Mouse (Mus musculus) neural tube, embryonic 11.5 days (tissue): ENCODE data around the gene H2-Eb2. TPM values are rescaled to one million over a fixed set of nuclear protein-coding genes. Genes with fewer than 3 reads are reported as not detected.

ENCODE experiments used
- ATAC-seq: fragments of 200-750 bp; cut with Nextera tagmentation; 2 replicates; pipeline ENCODE4 v1.8.0; 2017; ENCODE audit warnings: moderate number of reproducible peaks, mild to moderate bottlenecking, moderate TSS enrichment, moderate library complexity; ENCODE audit not compliant: insufficient read depth, low FRiP score, low TSS enrichment
- DNase-seq: peaks from one replicate; pipeline ENCODE4 v3.0.0-alpha.2; 2015; ENCODE audit warnings: low spot score
- H3K27ac ChIP-seq: fragments of 300-500 bp; sonication (generic); 2 replicates; pipeline ENCODE4 v1.5.1; 2014; ENCODE audit warnings: low read depth, mild to moderate bottlenecking, low read length
- H3K27me3 ChIP-seq: fragments of 300-500 bp; sonication (generic); 2 replicates; pipeline ENCODE4 v1.6.1; 2014; ENCODE audit warnings: mild to moderate bottlenecking, low read length, mixed read lengths; ENCODE audit not compliant: control insufficient read depth, insufficient read depth
- H3K36me3 ChIP-seq: fragments of 300-500 bp; sonication (generic); 2 replicates; pipeline ENCODE4 v1.6.1; 2014; ENCODE audit warnings: mild to moderate bottlenecking, low read length, moderate library complexity, mixed read lengths; ENCODE audit not compliant: control insufficient read depth, insufficient read depth
- H3K4me1 ChIP-seq: fragments of 300-500 bp; sonication (generic); 2 replicates; pipeline ENCODE4 v1.6.1; 2014; ENCODE audit warnings: low read length, mixed read lengths; ENCODE audit not compliant: control insufficient read depth, insufficient read depth
- H3K4me2 ChIP-seq: fragments of 300-500 bp; sonication (generic); 2 replicates; pipeline ENCODE4 v1.6.1; 2014; ENCODE audit warnings: low read depth, mild to moderate bottlenecking, moderate library complexity
- H3K4me3 ChIP-seq: fragments of 300-500 bp; sonication (generic); 2 replicates; pipeline ENCODE4 v1.5.1; 2014; ENCODE audit warnings: low read depth, low read length
- H3K9ac ChIP-seq: fragments of 300-500 bp; sonication (generic); 2 replicates; pipeline ENCODE4 v1.6.1; 2014; ENCODE audit warnings: mild to moderate bottlenecking, low read length
- H3K9me3 ChIP-seq: fragments of 300-500 bp; sonication (generic); 2 replicates; pipeline ENCODE4 v1.6.1; 2016; ENCODE audit warnings: low read length; ENCODE audit not compliant: control insufficient read depth
- WGBS: fragments of 180-500 bp; shearing (Covaris S2); extraction: QIAGEN DNeasy Blood & Tissue Kit; methylation state at CpG from one replicate; pipeline ENCODE4 v1.1.7; 2014; 5-methylcytosine and 5-hydroxymethylcytosine counted together
- polyA plus RNA-seq: library from polyadenylated mRNA; unstranded; fragments of >200 nt; fragmentation: Nextera tagmentation; extraction: Ambion mirVana; gene quantifications from 2 replicates; pipeline ENCODE4 v1.2.1, GENCODE M21; 2014

The H2-Eb2 gene
- not detected in 2 replicates for polyA plus RNA-seq

DNA sequence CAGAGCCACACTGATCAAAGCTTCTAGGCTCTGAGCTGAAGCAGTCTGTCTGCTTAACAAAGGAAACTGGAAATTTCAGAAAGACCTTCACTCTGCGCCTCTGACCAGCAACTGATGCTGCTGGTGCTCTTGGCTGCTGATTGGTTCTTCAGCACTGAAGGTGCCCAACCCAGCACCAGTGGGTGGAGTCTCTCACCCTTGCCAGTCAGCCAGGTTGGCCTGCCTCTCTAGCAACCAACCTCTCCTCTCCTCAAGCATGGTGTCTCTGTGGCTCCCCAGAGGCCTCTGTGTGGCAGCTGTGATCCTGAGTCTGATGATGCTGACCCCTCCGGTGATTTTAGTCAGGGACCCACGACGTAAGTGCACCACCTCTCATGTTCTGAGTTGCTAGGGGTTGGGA is at the start of gene H2-Eb2:
H2-Eb2 (plus strand) TSS at position 230 of the 400 bp plus-strand sequence.
- H3K27ac ChIP-seq: no peak within 1 kb of the TSS
- H3K4me2 ChIP-seq: no peak within 1 kb of the TSS
- no peak within 1 kb of the TSS for H3K4me3 ChIP-seq
- DNase-seq (no peak), ATAC-seq (no peak)
- no peak within 1 kb of the TSS for H3K9ac ChIP-seq
- H3K9me3 ChIP-seq: no peaks in the 10 kb centered on the region
- WGBS: 45% methylated on average over 4 of the region's 4 CpGs
- H3K27me3 ChIP-seq: no peaks in the 10 kb centered on the region
- H3K4me1 ChIP-seq: no peaks in the 10 kb centered on the region
- H3K36me3 ChIP-seq: no peaks in the 10 kb centered on the region

DNA sequence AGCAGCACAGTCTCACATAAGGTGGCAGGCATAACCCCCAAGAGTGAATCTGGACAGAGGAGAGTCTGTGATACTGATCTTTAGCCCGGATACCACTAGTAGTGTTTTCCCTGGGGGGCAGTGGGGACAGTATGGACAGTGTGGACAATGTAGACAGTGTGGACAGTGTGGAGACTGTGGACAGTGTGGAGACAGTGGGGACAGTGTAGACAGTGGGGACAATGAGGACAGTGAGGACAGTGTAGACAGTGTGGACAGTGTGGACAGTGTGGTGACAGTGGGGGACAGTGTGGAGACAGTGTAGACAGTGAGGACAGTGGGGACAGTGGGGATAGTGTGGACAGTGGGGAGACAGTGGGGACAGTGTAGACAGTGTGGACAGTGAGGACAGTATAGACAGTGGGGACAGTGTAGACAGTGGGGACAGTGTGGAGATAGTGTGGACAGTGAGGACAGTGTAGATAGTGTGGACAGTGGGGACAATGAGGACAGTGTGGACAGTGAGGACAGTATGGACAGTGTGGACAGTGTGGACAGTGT is 44.9 kb upstream of the H2-Eb2 start:
- no peak overlapping the region for H3K27ac ChIP-seq
- no peak for DNase-seq
- ATAC-seq: no peak
- H3K27me3 ChIP-seq: no peaks in the 10 kb centered on the region
- H3K36me3 ChIP-seq: no peaks in the 10 kb centered on the region
- no peak overlapping the region for H3K4me3 ChIP-seq
- WGBS: 74% methylated on average over 1 of the region's 1 CpGs
- H3K4me1 ChIP-seq: no peaks in the 10 kb centered on the region
- H3K9me3 ChIP-seq: no peaks in the 10 kb centered on the region
- no peak overlapping the region for H3K9ac ChIP-seq
- H3K4me2 ChIP-seq: no peak overlapping the region

DNA sequence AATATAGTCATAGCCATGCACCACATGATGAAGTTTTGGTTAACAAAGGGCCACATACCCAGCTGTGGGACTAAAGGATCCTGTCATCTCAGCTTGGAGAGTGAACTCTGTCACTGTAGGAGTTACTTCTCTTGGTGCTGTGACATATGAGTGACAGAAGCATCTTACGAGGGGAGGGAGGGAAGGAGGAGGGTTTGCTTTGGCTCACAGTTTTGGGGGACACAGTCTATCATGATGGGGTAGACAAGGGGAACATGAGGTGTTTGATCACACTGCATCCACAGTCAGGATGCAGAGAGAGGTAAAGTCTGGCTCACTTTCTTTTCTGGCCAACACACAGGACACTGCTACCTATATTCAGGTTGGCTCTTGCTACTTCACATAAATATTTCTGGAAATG is 43.6 kb upstream of the H2-Eb2 start:
- ATAC-seq (no peak), DNase-seq (no peak)
- Histone ChIP-seq H3K4me3 (no peak overlapping the region), H3K27me3 (no peaks in the 10 kb centered on the region), H3K9me3 (no peaks in the 10 kb centered on the region), H3K4me2 (no peak overlapping the region), H3K9ac (no peak overlapping the region), H3K36me3 (no peaks in the 10 kb centered on the region), H3K4me1 (no peaks in the 10 kb centered on the region), H3K27ac (no peak overlapping the region)
- WGBS: 63% methylated on average over 1 of the region's 1 CpGs

DNA sequence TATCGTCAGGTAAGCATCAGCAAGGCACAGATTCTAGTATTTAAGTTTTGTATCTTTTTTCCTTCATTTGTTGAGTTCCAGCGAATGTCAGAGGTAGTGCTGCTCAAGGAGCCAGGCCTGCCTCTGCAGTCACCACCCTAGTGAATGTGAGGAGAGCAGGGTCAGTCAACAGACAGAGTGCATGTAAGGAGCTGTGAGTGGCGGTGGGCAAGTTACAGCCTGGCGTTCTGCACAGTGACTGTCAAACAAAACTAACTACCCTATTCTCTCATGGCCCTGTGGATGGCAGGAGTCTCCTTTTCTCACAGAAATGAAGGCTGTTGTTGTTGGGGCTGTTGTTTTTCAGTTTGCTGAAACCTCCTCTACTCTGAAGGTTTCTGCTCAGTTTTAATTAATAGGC is 40.1 kb upstream of the H2-Eb2 start:
- Histone ChIP-seq H3K4me2 (no peak overlapping the region), H3K9ac (no peak overlapping the region), H3K4me3 (no peak overlapping the region), H3K27ac (no peak overlapping the region), H3K27me3 (no peaks in the 10 kb centered on the region), H3K36me3 (no peaks in the 10 kb centered on the region), H3K4me1 (no peaks in the 10 kb centered on the region), H3K9me3 (no peaks in the 10 kb centered on the region)
- DNase-seq: no peak
- WGBS: 83% methylated on average over 4 of the region's 4 CpGs
- ATAC-seq: no peak

DNA sequence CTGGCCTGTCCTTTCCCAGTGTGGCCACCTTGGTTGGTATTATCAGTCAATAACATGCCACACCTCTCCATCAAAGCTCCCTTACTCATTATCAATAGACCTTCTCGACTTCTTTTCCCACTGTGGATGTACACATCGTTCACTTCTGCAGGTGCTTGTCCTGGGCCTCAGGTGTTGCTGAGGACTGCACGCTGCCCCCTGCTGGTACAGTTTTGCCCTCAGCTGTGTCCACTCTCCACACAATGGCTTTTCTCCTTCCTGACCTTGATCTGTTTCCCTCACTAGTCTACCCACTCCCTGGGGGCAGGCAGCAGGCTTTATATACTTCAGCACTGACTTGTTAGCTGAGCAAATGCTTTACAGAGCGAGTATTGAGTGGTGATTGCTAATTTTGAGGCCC is 39.6 kb upstream of the H2-Eb2 start:
- Histone ChIP-seq H3K36me3 (no peaks in the 10 kb centered on the region), H3K27me3 (no peaks in the 10 kb centered on the region), H3K9ac (no peak overlapping the region), H3K9me3 (no peaks in the 10 kb centered on the region), H3K27ac (no peak overlapping the region), H3K4me3 (no peak overlapping the region), H3K4me2 (no peak overlapping the region), H3K4me1 (no peaks in the 10 kb centered on the region)
- ATAC-seq (no peak), DNase-seq (no peak)
- 35% methylated on average over 4 of the region's 4 CpGs for WGBS

DNA sequence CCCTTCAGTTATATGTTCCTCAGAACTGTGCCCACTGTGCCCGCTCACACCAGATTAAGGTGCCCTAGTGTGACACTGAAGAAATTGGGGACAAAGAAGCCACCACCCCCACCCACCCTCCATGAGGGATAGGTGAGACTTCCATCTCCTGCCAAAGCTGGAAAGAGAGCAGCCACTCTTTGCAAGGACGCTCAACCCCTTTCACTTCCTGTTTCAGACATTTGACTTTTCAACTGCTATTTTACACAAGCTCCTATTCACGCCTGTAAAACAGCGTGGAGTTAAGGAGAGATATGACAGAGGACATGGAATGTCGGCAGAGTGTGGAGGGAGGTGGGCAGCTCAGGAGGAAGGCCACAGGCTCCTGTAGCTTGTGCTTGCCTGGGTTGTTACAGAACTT is 39.0 kb upstream of the H2-Eb2 start:
- no peaks in the 10 kb centered on the region for H3K9me3 ChIP-seq
- no peak overlapping the region for H3K27ac ChIP-seq
- H3K36me3 ChIP-seq: no peaks in the 10 kb centered on the region
- no peak overlapping the region for H3K9ac ChIP-seq
- no peaks in the 10 kb centered on the region for H3K4me1 ChIP-seq
- H3K4me3 ChIP-seq: no peak overlapping the region
- ATAC-seq: no peak
- H3K4me2 ChIP-seq: no peak overlapping the region
- DNase-seq: no peak
- whole genome bisulfite sequencing: 86% methylated on average over 5 of the region's 5 CpGs
- no peaks in the 10 kb centered on the region for H3K27me3 ChIP-seq

DNA sequence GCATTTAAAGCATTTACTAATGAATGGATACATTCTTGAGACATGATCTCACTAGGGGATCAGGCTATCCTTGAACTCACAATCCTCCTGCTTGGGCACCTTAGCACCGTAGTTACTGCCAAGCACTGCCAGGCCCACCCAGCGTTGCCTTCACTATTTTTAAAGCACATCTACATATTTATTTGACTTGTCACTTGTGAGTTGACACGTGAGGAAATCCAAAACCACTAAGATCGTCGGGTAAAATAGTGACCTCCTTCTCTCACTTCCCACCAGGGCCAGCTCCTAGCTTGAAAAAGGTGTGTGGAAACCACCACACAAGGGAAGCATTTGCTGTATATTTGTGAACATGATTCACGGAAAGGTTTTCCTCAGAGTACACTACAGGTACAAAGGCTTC is 38.5 kb upstream of the H2-Eb2 start:
- 72% methylated on average over 6 of the region's 6 CpGs for WGBS

DNA sequence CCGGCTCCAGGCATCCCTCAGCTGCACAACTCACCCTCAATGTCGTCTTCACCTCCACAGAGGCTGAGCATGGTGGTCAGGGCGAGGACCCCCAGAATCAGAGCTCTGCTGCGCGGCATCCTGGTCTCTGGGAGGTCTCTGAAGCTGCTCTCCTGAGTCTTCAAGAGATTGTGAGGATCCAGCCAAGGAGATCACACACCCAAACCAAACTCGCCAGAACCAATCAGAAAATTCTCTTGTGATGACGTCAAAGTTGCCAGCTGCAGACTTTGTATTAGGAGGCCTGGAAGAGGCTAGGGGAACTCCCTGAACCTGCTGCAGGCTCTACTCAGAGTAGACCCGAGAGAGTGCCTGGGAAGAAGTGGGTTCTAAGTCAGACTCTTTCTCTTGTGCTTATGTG is 37.8 kb upstream of the H2-Eb2 start, which contains the start of gene H2-Aa:
H2-Aa (minus strand) TSS at position 176 of the 400 bp plus-strand sequence.
- Histone ChIP-seq H3K27me3 (no peaks in the 10 kb centered on the region), H3K36me3 (no peaks in the 10 kb centered on the region), H3K9ac (no peak within 1 kb of the TSS), H3K9me3 (no peaks in the 10 kb centered on the region), H3K4me3 (no peak within 1 kb of the TSS), H3K27ac (no peak within 1 kb of the TSS), H3K4me1 (no peaks in the 10 kb centered on the region), H3K4me2 (no peak within 1 kb of the TSS)
- DNase-seq (peak; percentile 37), ATAC-seq (no peak)
- WGBS: 23% methylated on average over 8 of the region's 8 CpGs

More for the DNA sequence above, 38.5 kb upstream of the H2-Eb2 start:
- DNase-seq (no peak), ATAC-seq (no peak)
- Histone ChIP-seq H3K4me3 (no peak overlapping the region), H3K36me3 (no peaks in the 10 kb centered on the region), H3K27ac (no peak overlapping the region), H3K9ac (no peak overlapping the region), H3K4me2 (no peak overlapping the region), H3K9me3 (no peaks in the 10 kb centered on the region), H3K4me1 (no peaks in the 10 kb centered on the region), H3K27me3 (no peaks in the 10 kb centered on the region)

DNA sequence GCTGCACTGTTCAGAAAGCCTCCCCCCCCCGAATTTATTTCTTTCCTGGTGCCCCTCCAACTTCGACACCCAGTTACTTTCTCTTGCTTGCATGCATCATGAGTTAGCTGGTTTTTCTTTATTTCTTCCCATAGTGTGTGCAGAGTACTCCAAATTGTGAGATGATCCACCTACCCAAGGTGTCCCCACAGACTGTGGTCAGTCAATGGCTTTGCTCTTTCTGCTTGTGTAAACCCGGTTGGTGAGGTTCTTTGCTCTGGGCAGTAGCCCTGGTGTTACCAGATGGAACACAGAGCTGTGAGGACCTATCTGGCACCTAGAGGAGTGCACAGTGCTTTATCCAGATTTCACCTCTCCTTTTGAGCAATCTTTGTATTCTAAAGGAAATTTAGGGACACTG is 37.3 kb upstream of the H2-Eb2 start:
- WGBS: 75% methylated on average over 3 of the region's 3 CpGs
- Histone ChIP-seq H3K27me3 (no peaks in the 10 kb centered on the region), H3K36me3 (no peaks in the 10 kb centered on the region), H3K27ac (no peak overlapping the region), H3K4me1 (no peaks in the 10 kb centered on the region), H3K9ac (no peak overlapping the region), H3K4me2 (no peak overlapping the region), H3K9me3 (no peaks in the 10 kb centered on the region), H3K4me3 (no peak overlapping the region)
- ATAC-seq (no peak), DNase-seq (no peak)
